Mouse (Mus musculus): Measurements from ENCODE around the gene Rab11fip3.

GRCm38 (mm10) chr17:26009540-26009939 lies 59.8 kb downstream of the Rab11fip3 start:
- TF ChIP-seq CTCF (IDR thresholded peaks at IDR 0.05; ENCODE audit: low read depth): peak; percentile 100
- TF ChIP-seq EP300 (IDR thresholded peaks at IDR 0.05; ENCODE audit: low read depth): no peak
